Mouse (Mus musculus) CH12.LX (cell line): ENCODE measurements around the gene Psmd2. TPM values are rescaled to one million over a fixed set of nuclear protein-coding genes. Genes with fewer than 3 reads are reported as not detected.
A peak's percentile ranks its signal among the peaks of the same experiment; 100 is the strongest.

ENCODE experiments used
- DNase-seq: peaks from one replicate; pipeline ENCODE4 v3.0.0-alpha.2; 2013; ENCODE audit errors: extremely low read depth
- H3K27ac ChIP-seq: 2 replicates; pipeline ENCODE4 v1.5.1; 2012; ENCODE audit warnings: low read depth, mild to moderate bottlenecking, control low read depth, moderate library complexity; ENCODE audit not compliant: insufficient read depth
- H3K27me3 ChIP-seq: replicated peaks from 2 replicates; pipeline ENCODE3; 2012; ENCODE audit warnings: inconsistent platforms
- H3K36me3 ChIP-seq, 2 experiments: replicated peaks in 1 of 2; 2 replicates each; pipeline versions ENCODE3 to v1.6.1; 2012; ENCODE audit warnings: inconsistent platforms in 1 of 2, low read length in 1 of 2, mild to moderate bottlenecking in 1 of 2, mixed read lengths in 1 of 2, moderate library complexity in 1 of 2; ENCODE audit not compliant: control insufficient read depth in 1 of 2, insufficient read depth in 1 of 2
- H3K4me1 ChIP-seq, 2 experiments: 2 replicates each; pipeline ENCODE4 v1.6.1; 2012; ENCODE audit warnings: inconsistent platforms in 1 of 2, moderate library complexity in 1 of 2; ENCODE audit not compliant: insufficient read depth in 2 of 2, control insufficient read depth in 1 of 2
- H3K4me2 ChIP-seq: 2 replicates; pipeline ENCODE4 v1.6.1; 2012; ENCODE audit warnings: low read depth, mild to moderate bottlenecking, control low read depth; ENCODE audit not compliant: poor library complexity, insufficient read depth, severe bottlenecking
- H3K4me3 ChIP-seq, 3 experiments: fragments of 150-350 bp in 1 of 3; sonication (generic) in 1 of 3; replicated peaks in 1 of 3; 2 replicates each; pipeline versions ENCODE3 to v1.5.1; 2011 to 2012; ENCODE audit warnings: low read depth in 2 of 3, low read length in 2 of 3, mild to moderate bottlenecking in 2 of 3, moderate library complexity in 2 of 3, control low read depth in 1 of 3, improper control_type of control experiment in 1 of 3, inconsistent platforms in 1 of 3, mixed read lengths in 1 of 3; ENCODE audit not compliant: poor library complexity in 1 of 3
- H3K79me2 ChIP-seq: replicated peaks from 2 replicates; pipeline ENCODE4 v1.6.1; 2012; ENCODE audit warnings: mild to moderate bottlenecking, moderate library complexity; ENCODE audit not compliant: control insufficient read depth, poor library complexity, insufficient read depth, severe bottlenecking; ENCODE audit errors: extremely low read depth
- H3K9ac ChIP-seq: 2 replicates; pipeline ENCODE4 v1.6.1; 2012; ENCODE audit warnings: low read depth, mild to moderate bottlenecking, control low read depth, moderate library complexity; ENCODE audit not compliant: insufficient read depth
- H3K9me3 ChIP-seq: replicated peaks from 2 replicates; pipeline ENCODE3; 2012; ENCODE audit warnings: low read length, inconsistent platforms, mixed read lengths
- BHLHE40 ChIP-seq: IDR thresholded peaks from 2 replicates; pipeline ENCODE4 v1.6.1; 2011; ENCODE audit warnings: mild to moderate bottlenecking, low read depth, low read length, improper control_type of control experiment
- CHD1 ChIP-seq: IDR thresholded peaks from 2 replicates; pipeline ENCODE4 v1.6.1; 2012; ENCODE audit warnings: low read depth, low read length, improper control_type of control experiment, inconsistent platforms
- CHD2 ChIP-seq: IDR thresholded peaks from 2 replicates; pipeline ENCODE4 v1.6.1; 2011; ENCODE audit warnings: low read length, improper control_type of control experiment
- E2F4 ChIP-seq: IDR thresholded peaks from 2 replicates; pipeline ENCODE4 v1.6.1; 2011; ENCODE audit warnings: low read depth, low read length, improper control_type of control experiment; ENCODE audit not compliant: insufficient replicate concordance
- EP300 ChIP-seq: IDR thresholded peaks from 2 replicates; pipeline ENCODE4 v1.6.1; 2011; ENCODE audit warnings: low read length, improper control_type of control experiment
- ETS1 ChIP-seq: conservative IDR thresholded peaks from 2 replicates; pipeline ENCODE4 v1.6.1; 2012; ENCODE audit warnings: low read depth, mild to moderate bottlenecking, inconsistent platforms, low read length, improper control_type of control experiment, moderate library complexity
- HCFC1 ChIP-seq: IDR thresholded peaks from 2 replicates; pipeline ENCODE4 v1.6.1; 2012; ENCODE audit warnings: low read depth, mild to moderate bottlenecking, inconsistent platforms, low read length, improper control_type of control experiment
- MAFK ChIP-seq: IDR thresholded peaks from 2 replicates; pipeline ENCODE4 v1.6.1; 2011; ENCODE audit warnings: low read length, improper control_type of control experiment; ENCODE audit not compliant: insufficient replicate concordance
- MAX ChIP-seq: IDR thresholded peaks from 2 replicates; pipeline ENCODE4 v1.6.1; 2011; ENCODE audit warnings: low read length, improper control_type of control experiment
- MAZ ChIP-seq: IDR thresholded peaks from 2 replicates; pipeline ENCODE4 v1.6.1; 2012; ENCODE audit warnings: low read depth, mild to moderate bottlenecking, inconsistent platforms, low read length, improper control_type of control experiment, moderate library complexity
- MEF2A ChIP-seq: IDR thresholded peaks from 2 replicates; pipeline ENCODE4 v1.6.1; 2014; ENCODE audit warnings: low read depth, mild to moderate bottlenecking, inconsistent platforms, low read length, improper control_type of control experiment, borderline replicate concordance
- MXI1 ChIP-seq: IDR thresholded peaks from 2 replicates; pipeline ENCODE4 v1.6.1; 2011; ENCODE audit warnings: mild to moderate bottlenecking, low read depth, low read length, improper control_type of control experiment
- MYC ChIP-seq: IDR thresholded peaks from 2 replicates; pipeline ENCODE4 v1.6.1; 2011; ENCODE audit warnings: low read depth, mild to moderate bottlenecking, improper control_type of control experiment, low read length
- NELFE ChIP-seq: IDR thresholded peaks from 2 replicates; pipeline ENCODE4 v1.6.1; 2011; ENCODE audit warnings: low read depth, low read length, improper control_type of control experiment
- NRF1 ChIP-seq: IDR thresholded peaks from 2 replicates; pipeline ENCODE4 v1.6.1; 2014; ENCODE audit warnings: low read depth, mild to moderate bottlenecking, inconsistent platforms, low read length, improper control_type of control experiment, moderate library complexity
- POLR2A ChIP-seq: IDR thresholded peaks from 2 replicates; pipeline ENCODE4 v1.6.1; 2011; ENCODE audit warnings: low read depth, mild to moderate bottlenecking, improper control_type of control experiment, low read length
- POLR2AphosphoS2 ChIP-seq: IDR thresholded peaks from 2 replicates; pipeline ENCODE4 v1.6.1; 2011; ENCODE audit warnings: low read depth, low read length, improper control_type of control experiment
- RAD21 ChIP-seq: IDR thresholded peaks from 2 replicates; pipeline ENCODE4 v1.6.1; 2011; ENCODE audit warnings: low read depth, mild to moderate bottlenecking, low read length, improper control_type of control experiment, moderate library complexity
- SIN3A ChIP-seq: IDR thresholded peaks from 2 replicates; pipeline ENCODE4 v1.6.1; 2012; ENCODE audit warnings: low read length, improper control_type of control experiment, inconsistent platforms
- SMC3 ChIP-seq: IDR thresholded peaks from 2 replicates; pipeline ENCODE4 v1.6.1; 2011; ENCODE audit warnings: low read depth, low read length, improper control_type of control experiment
- TCF12 ChIP-seq: IDR thresholded peaks from 2 replicates; pipeline ENCODE4 v1.6.1; 2014; ENCODE audit warnings: low read depth, mild to moderate bottlenecking, inconsistent platforms, low read length, improper control_type of control experiment
- UBTF ChIP-seq: IDR thresholded peaks from 2 replicates; pipeline ENCODE4 v1.6.1; 2012; ENCODE audit warnings: low read depth, mild to moderate bottlenecking, inconsistent platforms, low read length, improper control_type of control experiment, moderate library complexity
- ZC3H11A ChIP-seq: IDR thresholded peaks from 2 replicates; pipeline ENCODE4 v1.6.1; 2012; ENCODE audit warnings: low read depth, mild to moderate bottlenecking, inconsistent platforms, low read length, improper control_type of control experiment
- ZKSCAN1 ChIP-seq: IDR thresholded peaks from 2 replicates; pipeline ENCODE4 v1.6.1; 2012; ENCODE audit warnings: low read depth, inconsistent platforms, low read length, improper control_type of control experiment, borderline replicate concordance
- ZMIZ1 ChIP-seq: IDR thresholded peaks from 2 replicates; pipeline ENCODE4 v1.6.1; 2012; ENCODE audit warnings: low read depth, mild to moderate bottlenecking, inconsistent platforms, low read length, improper control_type of control experiment
- ZNF384 ChIP-seq: IDR thresholded peaks from 2 replicates; pipeline ENCODE4 v1.6.1; 2012; ENCODE audit warnings: low read depth, low read length, improper control_type of control experiment, inconsistent platforms
- dilution Hi-C: fragments of 300-500 bp; cut with MboI; formaldehyde crosslinking; loops from 2 replicates; pipeline ENCODE4 v1.14.3; 2020; ENCODE audit warnings: low sequenced_read_pairs; ENCODE audit not compliant: extremely low pct_unique_long_range_greater_than_20kb, extremely low pct_ligation_motif_present
- in situ Hi-C: fragments of 300-500 bp; cut with MboI; formaldehyde crosslinking; loops from 3 replicates; pipeline ENCODE4 v1.14.3; 2019; ENCODE audit warnings: low sequenced_read_pairs, low pct_ligation_motif_present, low pct_unique_long_range_greater_than_20kb, mixed read lengths
- polyA plus RNA-seq: library from polyadenylated mRNA; unstranded; fragments of >175 nt; gene quantifications from 2 replicates; pipeline ENCODE4 v1.2.1, GENCODE M21; 2012; ENCODE audit warnings: low read depth; ENCODE audit not compliant: insufficient read length
- total RNA-seq, 2 experiments: library from RNA; depleted of rRNA; stranded (reverse); fragments of 300-350 nt in 1 of 2; fragments of >200 nt in 1 of 2; gene quantifications; 2 replicates each; pipeline ENCODE4 v1.2.3; 2012 to 2014

Psmd2 gene
- total and polyA plus RNA-seq, 3 experiments = 273 to 528 (median 340) TPM

- Histone ChIP-seq H3K4me3 (peak overlapping the region; percentile 48 to 80 (median 62)), H3K27me3 (no peaks in the 10 kb centered on the region), H3K4me2 (peak overlapping the region; percentile 72), H3K27ac (peak overlapping the region; percentile 18), H3K9me3 (peaks cover 17% of the 10 kb centered on the region), H3K36me3 (peaks cover 2 to 48% of the 10 kb centered on the region in 2 experiments), H3K79me2 (no peaks in the 10 kb centered on the region)
- no peak for DNase-seq
- TF ChIP-seq SMC3 (no peak), MXI1 (no peak), ZMIZ1 (no peak), POLR2AphosphoS2 (0 out of 2 replicates have a peak, but pooled peaks have one; percentile 57)
- TF ChIP-seq, all 38 proteins: peak for 1
- peaks cover 4 to 27% of the 10 kb centered on the region in 2 experiments; a peak in 3 of 4 replicates for H3K4me1 ChIP-seq
- in situ Hi-C loops = no loop called here
- peak overlapping the region; percentile 72; the same call in 1 of the 2 replicates for H3K9ac ChIP-seq
- dilution Hi-C loops = no loop called here
These were observed 30.7 kb upstream of the Psmd2 start for GRCm38 (mm10) chr16:20620751-20621190.

DNA sequence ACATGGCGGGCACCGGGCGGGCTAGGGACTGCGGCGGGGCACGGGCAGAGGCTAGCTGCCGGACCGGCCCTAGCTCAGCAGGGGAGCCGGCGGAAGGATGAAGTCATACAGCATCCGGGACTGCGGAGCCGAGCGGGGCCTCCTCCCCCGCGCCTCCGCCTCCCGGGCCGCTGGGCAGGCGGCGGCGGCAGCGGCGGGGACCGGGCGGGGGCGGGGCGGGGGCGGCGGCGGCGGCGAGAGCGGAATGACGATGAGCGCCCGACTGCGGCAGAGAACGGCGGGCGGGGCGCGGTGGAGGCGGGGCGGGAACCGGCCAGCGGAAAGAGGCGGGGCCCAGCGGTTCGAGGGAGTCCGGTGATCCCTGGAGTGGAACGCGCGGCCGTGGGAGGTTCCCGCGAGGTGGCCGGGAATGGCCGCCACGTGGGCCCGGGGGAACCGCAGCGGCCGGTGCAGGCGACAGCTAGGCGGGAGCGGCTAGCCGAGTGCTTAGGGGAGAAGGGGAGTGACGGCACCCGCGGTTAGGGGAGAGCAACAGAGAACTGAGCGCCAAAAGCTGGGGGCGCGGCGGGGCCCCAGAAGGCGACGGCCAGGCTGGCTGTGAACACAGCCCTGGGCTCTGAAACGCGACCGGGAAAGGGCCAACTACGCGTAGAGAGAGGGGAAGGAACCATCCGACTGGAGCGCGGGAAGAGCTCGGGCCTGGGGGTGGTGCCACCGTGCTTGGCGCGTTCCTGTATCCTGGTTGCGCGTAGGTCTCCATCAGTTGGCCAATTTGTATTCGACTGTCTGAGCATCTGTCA lies 30.1 kb upstream of the Psmd2 start, which contains the start of gene Camk2n2:
Camk2n2 (minus strand) TSS at position 97 of the 800 bp plus-strand sequence.
- H3K36me3 ChIP-seq = peaks cover 2 to 42% of the 10 kb centered on the region in 2 experiments
- no peak for TF ChIP-seq ZNF384
- no peak for TF ChIP-seq E2F4
- TF ChIP-seq ZMIZ1 = peak; percentile 89
- no peak for TF ChIP-seq ZKSCAN1
- TF ChIP-seq NRF1 = peak; percentile 32; the same call in 1 of the 2 replicates
- peak; percentile 79 for TF ChIP-seq MAX
- no peak; the same call in 1 of the 2 replicates for TF ChIP-seq EP300
- TF ChIP-seq BHLHE40 = 0 out of 2 replicates have a peak, but pooled peaks have one; percentile 17
- peak; percentile 75 for TF ChIP-seq NELFE
- peak; percentile 28; the same call in 1 of the 2 replicates for TF ChIP-seq SIN3A
- no peak; the same call in 1 of the 2 replicates for TF ChIP-seq MEF2A
- TF ChIP-seq MXI1 = peak; percentile 94
- TF ChIP-seq POLR2A = peak; percentile 57
- TF ChIP-seq HCFC1 = peak; percentile 32
- TF ChIP-seq ETS1 = no peak; the same call in 1 of the 2 replicates
- TF ChIP-seq MAZ = peak; percentile 37; the same call in 1 of the 2 replicates
- TF ChIP-seq CHD1 = 0 out of 2 replicates have a peak, but pooled peaks have one; percentile 21
- TF ChIP-seq MYC = peak; percentile 44; the same call in 1 of the 2 replicates
- TF ChIP-seq MAFK = 0 out of 2 replicates have a peak, but pooled peaks have one; percentile 33
- TF ChIP-seq RAD21 = no peak
- no peak for TF ChIP-seq ZC3H11A
- peak; percentile 50; the same call in 1 of the 2 replicates for TF ChIP-seq TCF12
- TF ChIP-seq UBTF = 0 out of 2 replicates have a peak, but pooled peaks have one; percentile 19
- TF ChIP-seq CHD2 = peak; percentile 47
- peak within 1 kb of the TSS; percentile 62 to 85 (median 80) for H3K4me3 ChIP-seq
- H3K4me1 ChIP-seq = peaks cover 4 to 27% of the 10 kb centered on the region in 2 experiments; a peak in 3 of 4 replicates
- dilution Hi-C loops (no loop called here), in situ Hi-C loops (no loop called here)
- H3K9me3 ChIP-seq = peaks cover 17% of the 10 kb centered on the region
- peak within 1 kb of the TSS; percentile 72 for H3K9ac ChIP-seq
- H3K27ac ChIP-seq = peak within 1 kb of the TSS; percentile 85
- peak within 1 kb of the TSS; percentile 72 for H3K4me2 ChIP-seq
- no peaks in the 10 kb centered on the region for H3K79me2 ChIP-seq
- H3K27me3 ChIP-seq = no peaks in the 10 kb centered on the region
- DNase-seq = peak; percentile 69
